Mouse (Mus musculus): Measurements from ENCODE around the gene Gpr15. TPM values are rescaled to one million over a fixed set of nuclear protein-coding genes. Genes with fewer than 3 reads are reported as not detected.

Gene Gpr15
- polyA plus RNA-seq, 1 experiment from 2014 or later: not detected

GRCm38 (mm10) chr16:58682870-58683269 is 36.0 kb downstream of the Gpr15 start:
- no peak overlapping the region for H3K4me3 ChIP-seq (ENCODE audit: low read depth, low read length)
- no peak for ATAC-seq (ENCODE audit: insufficient number of reproducible peaks, insufficient read depth, low FRiP score, low read depth)

GRCm38 (mm10) chr16:58682046-58682445 is 36.8 kb downstream of the Gpr15 start:
- Histone ChIP-seq H3K9me3 (ENCODE audit: control insufficient read depth, low read depth, low read length) (no peaks in the 10 kb centered on the region), H3K27me3 (ENCODE audit: control insufficient read depth, insufficient read depth, low read length) (no peaks in the 10 kb centered on the region), H3K36me3 (ENCODE audit: control insufficient read depth, insufficient read depth, low read length) (peaks cover 15% of the 10 kb centered on the region), H3K4me2 (replicated peaks; ENCODE audit: low read depth, low read length) (no peak overlapping the region), H3K4me1 (ENCODE audit: control insufficient read depth, insufficient read depth, low read length) (no peaks in the 10 kb centered on the region), H3K27ac (ENCODE audit: low read length) (no peak overlapping the region), H3K9ac (replicated peaks; ENCODE audit: low read depth, low read length) (no peak overlapping the region), H3K4me3 (ENCODE audit: low read depth, low read length) (no peak overlapping the region)
- ATAC-seq (ENCODE audit: insufficient number of reproducible peaks, insufficient read depth, low FRiP score, low read depth): no peak
- 94% methylated on average over 6 of the region's 6 CpGs for WGBS

More at GRCm38 (mm10) chr16:58682870-58683269, 36.0 kb downstream of the Gpr15 start:
- Histone ChIP-seq H3K4me1 (ENCODE audit: control insufficient read depth, insufficient read depth, low read length) (no peaks in the 10 kb centered on the region), H3K9ac (replicated peaks; ENCODE audit: low read depth, low read length) (no peak overlapping the region), H3K4me2 (replicated peaks; ENCODE audit: low read depth, low read length) (no peak overlapping the region), H3K9me3 (ENCODE audit: control insufficient read depth, low read depth, low read length) (no peaks in the 10 kb centered on the region), H3K27ac (ENCODE audit: low read length) (no peak overlapping the region), H3K36me3 (ENCODE audit: control insufficient read depth, insufficient read depth, low read length) (peaks cover 8% of the 10 kb centered on the region; the same call in 1 of the 2 replicates), H3K27me3 (ENCODE audit: control insufficient read depth, insufficient read depth, low read length) (no peaks in the 10 kb centered on the region)
- WGBS: 78% methylated on average over 7 of the region's 7 CpGs

- Histone ChIP-seq H3K27me3 (ENCODE audit: control insufficient read depth, insufficient read depth, low read length) (no peaks in the 10 kb centered on the region), H3K36me3 (ENCODE audit: control insufficient read depth, insufficient read depth, low read length) (peaks cover 38% of the 10 kb centered on the region), H3K9me3 (ENCODE audit: control insufficient read depth, low read depth, low read length) (no peaks in the 10 kb centered on the region), H3K4me1 (ENCODE audit: control insufficient read depth, insufficient read depth, low read length) (no peaks in the 10 kb centered on the region), H3K4me2 (replicated peaks; ENCODE audit: low read depth, low read length) (no peak overlapping the region), H3K9ac (replicated peaks; ENCODE audit: low read depth, low read length) (no peak overlapping the region), H3K4me3 (ENCODE audit: low read depth, low read length) (no peak overlapping the region), H3K27ac (ENCODE audit: low read length) (no peak overlapping the region)
- WGBS: 74% methylated on average over 7 of the region's 7 CpGs
- ATAC-seq (ENCODE audit: insufficient number of reproducible peaks, insufficient read depth, low FRiP score, low read depth): no peak
These were observed 40.2 kb downstream of the Gpr15 start for GRCm38 (mm10) chr16:58678660-58679059.

- H3K27ac ChIP-seq (ENCODE audit: low read length): no peak overlapping the region
- H3K9ac ChIP-seq (replicated peaks; ENCODE audit: low read depth, low read length): no peak overlapping the region
- 87% methylated on average over 5 of the region's 5 CpGs for WGBS
- H3K9me3 ChIP-seq (ENCODE audit: control insufficient read depth, low read depth, low read length): no peaks in the 10 kb centered on the region
- ATAC-seq (ENCODE audit: insufficient number of reproducible peaks, insufficient read depth, low FRiP score, low read depth): no peak
- no peak overlapping the region for H3K4me3 ChIP-seq (ENCODE audit: low read depth, low read length)
- H3K36me3 ChIP-seq (ENCODE audit: control insufficient read depth, insufficient read depth, low read length): peaks cover 40% of the 10 kb centered on the region
- H3K4me1 ChIP-seq (ENCODE audit: control insufficient read depth, insufficient read depth, low read length): no peaks in the 10 kb centered on the region
- no peak overlapping the region for H3K4me2 ChIP-seq (replicated peaks; ENCODE audit: low read depth, low read length)
- H3K27me3 ChIP-seq (ENCODE audit: control insufficient read depth, insufficient read depth, low read length): no peaks in the 10 kb centered on the region
These were observed 41.4 kb downstream of the Gpr15 start for GRCm38 (mm10) chr16:58677491-58677890.

- no peaks in the 10 kb centered on the region for H3K9me3 ChIP-seq (ENCODE audit: control insufficient read depth, low read depth, low read length)
- H3K36me3 ChIP-seq (ENCODE audit: control insufficient read depth, insufficient read depth, low read length): peaks cover 40% of the 10 kb centered on the region
- no peak overlapping the region for H3K4me2 ChIP-seq (replicated peaks; ENCODE audit: low read depth, low read length)
- peaks cover under 1% of the 10 kb centered on the region; the same call in 1 of the 2 replicates for H3K4me1 ChIP-seq (ENCODE audit: control insufficient read depth, insufficient read depth, low read length)
- H3K27ac ChIP-seq (ENCODE audit: low read length): no peak overlapping the region
- no peak overlapping the region for H3K9ac ChIP-seq (replicated peaks; ENCODE audit: low read depth, low read length)
- no peak overlapping the region for H3K4me3 ChIP-seq (ENCODE audit: low read depth, low read length)
- 86% methylated on average over 3 of the region's 3 CpGs for WGBS
- no peaks in the 10 kb centered on the region for H3K27me3 ChIP-seq (ENCODE audit: control insufficient read depth, insufficient read depth, low read length)
- no peak for ATAC-seq (ENCODE audit: insufficient number of reproducible peaks, insufficient read depth, low FRiP score, low read depth)
These were observed 42.2 kb downstream of the Gpr15 start for GRCm38 (mm10) chr16:58676633-58677032.

GRCm38 (mm10) chr16:58676156-58676555 is 42.7 kb downstream of the Gpr15 start:
- ATAC-seq (ENCODE audit: insufficient number of reproducible peaks, insufficient read depth, low FRiP score, low read depth): no peak
- H3K9ac ChIP-seq (replicated peaks; ENCODE audit: low read depth, low read length): no peak overlapping the region
- peaks cover 5% of the 10 kb centered on the region; the same call in 1 of the 2 replicates for H3K4me1 ChIP-seq (ENCODE audit: control insufficient read depth, insufficient read depth, low read length)
- WGBS: 85% methylated on average over 7 of the region's 7 CpGs
- no peaks in the 10 kb centered on the region for H3K27me3 ChIP-seq (ENCODE audit: control insufficient read depth, insufficient read depth, low read length)
- no peak overlapping the region for H3K4me3 ChIP-seq (ENCODE audit: low read depth, low read length)
- H3K9me3 ChIP-seq (ENCODE audit: control insufficient read depth, low read depth, low read length): no peaks in the 10 kb centered on the region
- peaks cover 40% of the 10 kb centered on the region for H3K36me3 ChIP-seq (ENCODE audit: control insufficient read depth, insufficient read depth, low read length)
- no peak overlapping the region for H3K27ac ChIP-seq (ENCODE audit: low read length)
- no peak overlapping the region for H3K4me2 ChIP-seq (replicated peaks; ENCODE audit: low read depth, low read length)

GRCm38 (mm10) chr16:58675256-58675655 is 43.6 kb downstream of the Gpr15 start:
- no peaks in the 10 kb centered on the region for H3K27me3 ChIP-seq (ENCODE audit: control insufficient read depth, insufficient read depth, low read length)
- peaks cover 8% of the 10 kb centered on the region; the same call in 1 of the 2 replicates for H3K4me1 ChIP-seq (ENCODE audit: control insufficient read depth, insufficient read depth, low read length)
- no peak overlapping the region for H3K4me3 ChIP-seq (ENCODE audit: low read depth, low read length)
- H3K4me2 ChIP-seq (replicated peaks; ENCODE audit: low read depth, low read length): no peak overlapping the region
- H3K9ac ChIP-seq (replicated peaks; ENCODE audit: low read depth, low read length): no peak overlapping the region
- no peak for ATAC-seq (ENCODE audit: insufficient number of reproducible peaks, insufficient read depth, low FRiP score, low read depth)
- H3K27ac ChIP-seq (ENCODE audit: low read length): no peak overlapping the region
- H3K36me3 ChIP-seq (ENCODE audit: control insufficient read depth, insufficient read depth, low read length): peaks cover 40% of the 10 kb centered on the region
- 96% methylated on average over 13 of the region's 13 CpGs for WGBS
- H3K9me3 ChIP-seq (ENCODE audit: control insufficient read depth, low read depth, low read length): no peaks in the 10 kb centered on the region

- Histone ChIP-seq H3K27me3 (ENCODE audit: control insufficient read depth, insufficient read depth, low read length) (no peaks in the 10 kb centered on the region), H3K9me3 (ENCODE audit: control insufficient read depth, low read depth, low read length) (no peaks in the 10 kb centered on the region), H3K9ac (replicated peaks; ENCODE audit: low read depth, low read length) (no peak overlapping the region), H3K4me3 (ENCODE audit: low read depth, low read length) (no peak overlapping the region), H3K4me2 (replicated peaks; ENCODE audit: low read depth, low read length) (no peak overlapping the region), H3K27ac (ENCODE audit: low read length) (no peak overlapping the region), H3K36me3 (ENCODE audit: control insufficient read depth, insufficient read depth, low read length) (peaks cover 40% of the 10 kb centered on the region), H3K4me1 (ENCODE audit: control insufficient read depth, insufficient read depth, low read length) (peaks cover 8% of the 10 kb centered on the region; the same call in 1 of the 2 replicates)
- 91% methylated on average over 15 of the region's 15 CpGs for WGBS
- ATAC-seq (ENCODE audit: insufficient number of reproducible peaks, insufficient read depth, low FRiP score, low read depth): no peak
These were observed 45.0 kb downstream of the Gpr15 start for GRCm38 (mm10) chr16:58673811-58674410.

- Histone ChIP-seq H3K9me3 (ENCODE audit: control insufficient read depth, low read depth, low read length) (no peaks in the 10 kb centered on the region), H3K27me3 (ENCODE audit: control insufficient read depth, insufficient read depth, low read length) (no peaks in the 10 kb centered on the region), H3K36me3 (ENCODE audit: control insufficient read depth, insufficient read depth, low read length) (peaks cover 29% of the 10 kb centered on the region), H3K27ac (ENCODE audit: low read length) (no peak overlapping the region), H3K4me2 (replicated peaks; ENCODE audit: low read depth, low read length) (no peak overlapping the region), H3K4me1 (ENCODE audit: control insufficient read depth, insufficient read depth, low read length) (peaks cover 8% of the 10 kb centered on the region; the same call in 1 of the 2 replicates), H3K4me3 (ENCODE audit: low read depth, low read length) (no peak overlapping the region), H3K9ac (replicated peaks; ENCODE audit: low read depth, low read length) (no peak overlapping the region)
- 94% methylated on average over 13 of the region's 13 CpGs for WGBS
- no peak for ATAC-seq (ENCODE audit: insufficient number of reproducible peaks, insufficient read depth, low FRiP score, low read depth)
These were observed 46.5 kb downstream of the Gpr15 start for GRCm38 (mm10) chr16:58672396-58672795.
